Mouse (Mus musculus) midbrain, postnatal 0 days (tissue): ENCODE results near the gene Grrp1. TPM values are rescaled to one million over a fixed set of nuclear protein-coding genes. Genes with fewer than 3 reads are reported as not detected.
"Not testable (repeated sequence)": the region's sequence is repeated elsewhere in the genome, so short reads cannot be mapped to it uniquely, and the experiment has no call there.

Experiments used
- ATAC-seq: fragments of 200-750 bp; cut with Nextera tagmentation; 2 replicates; pipeline ENCODE4 v1.8.0; 2017; ENCODE audit warnings: moderate number of reproducible peaks, mild to moderate bottlenecking, moderate TSS enrichment, moderate library complexity; ENCODE audit not compliant: low FRiP score
- DNase-seq: peaks from one replicate; pipeline ENCODE4 v3.0.0-alpha.2; 2015; ENCODE audit warnings: low spot score
- H3K27ac ChIP-seq: fragments of 300-500 bp; sonication (generic); 2 replicates; pipeline ENCODE4 v1.5.1; 2014; ENCODE audit warnings: low read depth, mild to moderate bottlenecking, low read length, mixed read lengths
- H3K27me3 ChIP-seq: fragments of 300-500 bp; sonication (generic); 2 replicates; pipeline ENCODE4 v1.6.1; 2014; ENCODE audit warnings: low read length, control low read depth, mixed read lengths; ENCODE audit not compliant: insufficient read depth
- H3K36me3 ChIP-seq: fragments of 300-500 bp; sonication (generic); 2 replicates; pipeline ENCODE4 v1.6.1; 2014; ENCODE audit warnings: low read length, control low read depth, mixed read lengths; ENCODE audit not compliant: insufficient read depth
- H3K4me1 ChIP-seq: fragments of 300-500 bp; sonication (generic); 2 replicates; pipeline ENCODE4 v1.6.1; 2014; ENCODE audit warnings: mild to moderate bottlenecking, control low read depth, antibody characterized with exemption, low read length, mixed read lengths; ENCODE audit not compliant: insufficient read depth
- H3K4me2 ChIP-seq: fragments of 300-500 bp; sonication (generic); 2 replicates; pipeline ENCODE4 v1.6.1; 2014; ENCODE audit warnings: low read depth, mild to moderate bottlenecking, low read length, mixed read lengths; ENCODE audit not compliant: poor library complexity, severe bottlenecking
- H3K4me3 ChIP-seq: fragments of 300-500 bp; sonication (generic); 2 replicates; pipeline ENCODE4 v1.5.1; 2014; ENCODE audit warnings: low read depth, mild to moderate bottlenecking, low read length, moderate library complexity
- H3K9ac ChIP-seq: fragments of 300-500 bp; sonication (generic); replicated peaks from 2 replicates; pipeline ENCODE4 v1.6.1; 2014; ENCODE audit warnings: mild to moderate bottlenecking, low read length, moderate library complexity, mixed read lengths; ENCODE audit not compliant: poor library complexity, severe bottlenecking
- H3K9me3 ChIP-seq: fragments of 300-500 bp; sonication (generic); 2 replicates; pipeline ENCODE4 v1.6.1; 2016; ENCODE audit warnings: low read length, control low read depth
- CTCF ChIP-seq: IDR thresholded peaks from 2 replicates; pipeline ENCODE4 v1.5.1; 2016; ENCODE audit warnings: antibody characterized with exemption, mild to moderate bottlenecking
- WGBS: fragments of 180-500 bp; shearing (Covaris S2); extraction: QIAGEN DNeasy Blood & Tissue Kit; methylation state at CpG from one replicate; pipeline ENCODE4 v1.1.7; 2014; 5-methylcytosine and 5-hydroxymethylcytosine counted together
- polyA plus RNA-seq: library from polyadenylated mRNA; unstranded; fragments of >200 nt; fragmentation: Nextera tagmentation; extraction: Ambion mirVana; gene quantifications from 2 replicates; pipeline ENCODE4 v1.2.1, GENCODE M21; 2015
- total RNA-seq: library from RNA; depleted of rRNA; stranded (reverse); fragments of >200 nt; gene quantifications from 2 replicates; pipeline ENCODE4 v1.2.3, GENCODE M21; 2014

Gene Grrp1
- total and polyA plus RNA-seq, 2 experiments from 2014 or later: 17.8 to 27.1 TPM

DNA sequence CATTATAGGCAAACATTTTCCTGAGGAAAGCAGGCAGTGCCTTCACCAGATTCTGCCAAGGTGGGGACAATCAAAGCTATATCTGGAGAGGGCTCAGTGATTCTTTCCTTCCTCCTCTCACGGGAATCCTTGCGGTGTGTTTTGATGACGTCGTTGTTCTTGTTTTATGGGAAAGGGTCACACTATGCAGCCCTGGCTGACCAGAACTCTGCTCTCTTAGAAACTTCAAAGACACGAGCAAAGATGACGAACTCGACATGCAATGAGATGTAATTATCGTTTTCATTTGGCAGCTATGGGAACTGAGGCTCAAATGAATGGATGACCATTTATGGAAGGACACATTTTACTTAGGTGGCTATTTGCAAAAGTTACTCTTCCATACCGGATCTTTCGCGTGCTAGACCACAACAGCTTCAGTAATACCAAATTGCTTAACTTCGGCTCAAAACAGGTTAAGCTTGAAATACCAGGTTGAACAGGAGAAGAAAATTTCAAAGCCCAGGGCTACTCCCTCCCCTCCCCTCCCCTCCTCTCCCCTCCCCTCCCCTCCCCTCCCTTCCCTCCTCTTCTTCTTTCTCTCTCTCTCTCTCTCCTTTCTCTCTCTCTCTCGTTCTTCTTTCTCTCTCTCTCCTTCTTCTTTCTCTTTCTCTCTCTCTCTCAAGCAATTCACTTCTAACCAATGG lies 19.0 kb upstream of the Grrp1 start:
- Histone ChIP-seq H3K27me3 (no peaks in the 10 kb centered on the region), H3K4me2 (no peak overlapping the region), H3K9me3 (no peaks in the 10 kb centered on the region), H3K9ac (no peak overlapping the region), H3K4me3 (no peak overlapping the region), H3K36me3 (peaks cover 14% of the 10 kb centered on the region), H3K4me1 (no peaks in the 10 kb centered on the region), H3K27ac (no peak overlapping the region)
- DNase-seq (no peak), ATAC-seq (no peak)
- 39% methylated on average over 12 of the region's 13 CpGs for WGBS
- no peak for TF ChIP-seq CTCF

DNA sequence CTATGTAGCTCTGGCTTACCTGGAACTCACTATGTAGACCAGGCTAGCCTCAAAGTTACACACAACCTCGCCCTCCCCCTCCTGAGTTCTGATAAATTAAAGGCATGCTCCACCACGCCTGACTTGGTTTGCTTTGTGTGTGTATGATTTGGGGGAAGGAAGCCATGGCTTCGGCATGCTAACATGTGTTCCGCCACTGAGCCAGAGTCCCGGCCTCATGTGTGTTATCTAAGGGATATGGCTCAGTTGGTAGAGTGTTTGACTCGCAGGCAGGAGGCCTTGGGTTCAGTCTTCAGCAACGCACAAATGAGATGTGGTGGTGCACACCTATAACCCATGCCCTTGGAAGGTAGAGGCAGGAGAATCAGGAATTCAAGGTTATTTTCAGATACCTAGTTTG lies 18.1 kb upstream of the Grrp1 start:
- WGBS: 81% methylated on average over 7 of the region's 7 CpGs
- no peak for TF ChIP-seq CTCF
- H3K4me3 ChIP-seq: no peak overlapping the region
- H3K4me1 ChIP-seq: no peaks in the 10 kb centered on the region
- peaks cover 8% of the 10 kb centered on the region; the same call in 1 of the 2 replicates for H3K36me3 ChIP-seq
- no peaks in the 10 kb centered on the region for H3K9me3 ChIP-seq
- H3K27me3 ChIP-seq: no peaks in the 10 kb centered on the region
- H3K27ac ChIP-seq: no peak overlapping the region
- ATAC-seq (no peak), DNase-seq (no peak)
- no peak overlapping the region for H3K4me2 ChIP-seq
- no peak overlapping the region for H3K9ac ChIP-seq

GRCm38 (mm10) chr4:134269622-134270021 lies 15.7 kb upstream of the Grrp1 start:
- not testable (repeated sequence) for H3K27me3 ChIP-seq, DNase-seq, ATAC-seq, H3K36me3 ChIP-seq, H3K27ac ChIP-seq, H3K4me2 ChIP-seq, H3K4me3 ChIP-seq, H3K9ac ChIP-seq, H3K9me3 ChIP-seq, H3K4me1 ChIP-seq
- TF ChIP-seq CTCF: peak; percentile 50

GRCm38 (mm10) chr4:134268102-134268655 lies 14.3 kb upstream of the Grrp1 start:
- H3K4me1 ChIP-seq: no peaks in the 10 kb centered on the region
- DNase-seq (no peak), ATAC-seq (no peak)
- H3K4me2 ChIP-seq: no peak overlapping the region
- no peak overlapping the region for H3K9ac ChIP-seq
- no peak overlapping the region for H3K4me3 ChIP-seq
- TF ChIP-seq CTCF: peak; percentile 28; the same call in 1 of the 2 replicates
- no peaks in the 10 kb centered on the region for H3K27me3 ChIP-seq
- H3K27ac ChIP-seq: no peak overlapping the region
- H3K36me3 ChIP-seq: no peaks in the 10 kb centered on the region
- H3K9me3 ChIP-seq: no peaks in the 10 kb centered on the region
- WGBS: 87% methylated on average over 19 of the region's 19 CpGs

DNA sequence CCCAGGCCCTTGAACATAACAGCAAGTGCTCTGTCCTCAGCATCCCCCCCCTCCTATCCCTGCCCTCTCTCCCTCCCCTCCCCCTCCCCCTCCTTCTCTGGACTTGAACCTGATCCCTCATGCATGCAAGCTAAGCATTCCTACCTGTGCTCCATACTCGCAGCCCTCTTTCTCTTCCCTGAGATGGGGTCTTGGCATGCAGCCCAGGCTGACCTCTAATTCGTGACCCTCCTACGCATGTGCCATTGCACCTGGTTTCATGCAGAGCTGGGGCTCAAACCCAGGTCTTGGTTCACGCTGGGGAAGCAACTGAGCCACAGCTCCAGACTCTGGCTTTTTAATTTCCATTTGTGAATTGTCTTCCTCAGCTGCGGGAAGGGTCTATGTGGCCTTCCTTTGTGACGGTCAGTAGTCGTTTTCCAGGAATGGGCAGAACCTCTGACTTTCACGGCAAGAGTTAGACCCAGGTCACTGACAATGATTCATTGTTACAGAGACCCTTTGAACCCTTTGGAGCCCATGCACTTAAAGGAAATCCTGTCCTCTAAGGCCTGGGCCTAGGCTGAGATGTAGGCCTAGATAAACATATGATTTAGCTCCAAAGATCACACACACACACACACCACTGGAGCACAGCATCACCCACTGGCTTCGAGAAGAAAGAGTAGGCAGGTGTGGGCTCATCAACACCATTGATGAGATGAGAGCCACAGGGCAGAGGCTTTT lies 12.1 kb upstream of the Grrp1 start:
- 75% methylated on average over 9 of the region's 9 CpGs for whole genome bisulfite sequencing
- TF ChIP-seq CTCF: no peak
- H3K27me3 ChIP-seq: no peaks in the 10 kb centered on the region
- no peaks in the 10 kb centered on the region for H3K4me1 ChIP-seq
- DNase-seq (no peak), ATAC-seq (no peak)
- H3K36me3 ChIP-seq: no peaks in the 10 kb centered on the region
- no peak overlapping the region for H3K4me2 ChIP-seq
- H3K27ac ChIP-seq: no peak overlapping the region
- no peaks in the 10 kb centered on the region for H3K9me3 ChIP-seq
- no peak overlapping the region for H3K9ac ChIP-seq
- no peak overlapping the region for H3K4me3 ChIP-seq

GRCm38 (mm10) chr4:134263191-134263590 lies 9.3 kb upstream of the Grrp1 start:
- ATAC-seq: no peak
- H3K4me3 ChIP-seq: no peak overlapping the region
- no peak for DNase-seq

More at GRCm38 (mm10) chr4:134263191-134263590, 9.3 kb upstream of the Grrp1 start:
- Histone ChIP-seq H3K9ac (no peak overlapping the region), H3K27ac (no peak overlapping the region), H3K4me2 (no peak overlapping the region), H3K27me3 (no peaks in the 10 kb centered on the region), H3K9me3 (no peaks in the 10 kb centered on the region), H3K4me1 (no peaks in the 10 kb centered on the region), H3K36me3 (no peaks in the 10 kb centered on the region)
- TF ChIP-seq CTCF: peak; percentile 62
- WGBS: 40% methylated on average over 6 of the region's 6 CpGs
